Mouse (Mus musculus) embryonic fibroblast, embryonic 13.5 days (primary cell): ENCODE results near the gene Lsamp. TPM values are rescaled to one million over a fixed set of nuclear protein-coding genes. Genes with fewer than 3 reads are reported as not detected.

Source experiments
- H3K27ac ChIP-seq: 2 replicates; pipeline ENCODE4 v1.5.1; 2012; ENCODE audit warnings: low read length, control low read depth, inconsistent platforms; ENCODE audit not compliant: insufficient read depth
- H3K4me1 ChIP-seq: 2 replicates; pipeline ENCODE4 v1.6.1; 2011; ENCODE audit warnings: low read length; ENCODE audit not compliant: control insufficient read depth, insufficient read depth
- H3K4me3 ChIP-seq: 2 replicates; pipeline ENCODE4 v1.5.1; 2011; ENCODE audit warnings: mild to moderate bottlenecking, control low read depth, low read length; ENCODE audit not compliant: insufficient read depth
- CTCF ChIP-seq: IDR thresholded peaks from 2 replicates; pipeline ENCODE4 v1.5.1; 2011; ENCODE audit warnings: mild to moderate bottlenecking, control low read depth, low read length, moderate library complexity, borderline replicate concordance; ENCODE audit not compliant: insufficient read depth
- POLR2A ChIP-seq: IDR thresholded peaks from 2 replicates; pipeline ENCODE4 v1.6.1; 2011; ENCODE audit warnings: low read depth, mild to moderate bottlenecking, control low read depth, low read length, moderate library complexity
- polyA plus RNA-seq: library from polyadenylated mRNA; stranded (reverse); fragments of >200 nt; gene quantifications from 2 replicates; pipeline ENCODE4 v1.2.4, GENCODE M21; 2011; ENCODE audit warnings: low read depth; ENCODE audit not compliant: missing spikeins, insufficient read length

Gene Lsamp
- polyA plus RNA-seq, 1 experiment, result 0.40 TPM

DNA sequence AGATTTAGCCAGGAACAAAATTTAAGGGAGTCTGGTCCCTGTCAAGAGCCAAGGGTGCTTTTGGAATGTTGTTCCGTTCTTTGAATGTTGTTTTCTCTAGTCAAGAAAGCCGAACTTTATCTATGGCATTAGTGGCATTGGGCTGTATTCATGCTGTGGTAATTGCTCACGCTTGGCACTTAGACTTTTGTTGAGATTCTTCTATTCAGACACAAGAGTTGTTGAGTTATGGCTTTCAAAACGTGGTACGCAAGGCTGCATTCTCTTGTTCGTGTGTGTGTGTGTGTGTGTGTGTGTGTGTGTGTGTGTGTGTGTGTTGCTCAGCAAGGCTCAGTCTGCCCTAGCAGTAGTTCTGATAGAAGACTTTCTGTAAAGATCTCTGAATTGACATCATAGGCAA lies 1549.5 kb downstream of the Lsamp start:
- TF ChIP-seq POLR2A (no peak), CTCF (no peak)
- Histone ChIP-seq H3K27ac (no peak overlapping the region), H3K4me1 (peaks cover 2% of the 10 kb centered on the region; the same call in 1 of the 2 replicates), H3K4me3 (peak overlapping the region; percentile 48; the same call in 1 of the 2 replicates)

DNA sequence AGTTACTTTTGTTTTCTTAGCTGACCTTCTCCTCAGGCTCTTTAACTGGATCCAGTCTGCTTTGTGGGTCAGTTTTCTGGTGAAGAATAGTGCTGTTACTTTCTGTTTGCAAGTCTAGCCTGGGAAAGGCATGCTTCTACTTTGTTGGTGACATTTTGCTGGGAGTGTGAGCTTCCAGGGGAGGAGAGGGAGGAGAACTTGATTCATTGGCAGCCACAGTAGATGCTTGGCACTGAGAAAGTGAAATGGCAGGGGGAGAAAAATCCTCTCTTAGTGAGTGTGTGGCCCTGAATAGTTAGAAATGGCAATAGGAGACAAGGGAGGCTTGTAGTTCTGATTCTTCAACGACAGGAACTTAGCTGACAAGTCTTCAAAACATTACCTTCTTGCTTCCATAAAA lies 1551.6 kb downstream of the Lsamp start:
- Histone ChIP-seq H3K4me3 (no peak overlapping the region), H3K27ac (no peak overlapping the region), H3K4me1 (peaks cover 2% of the 10 kb centered on the region; the same call in 1 of the 2 replicates)
- TF ChIP-seq CTCF, result no peak
- no peak for TF ChIP-seq POLR2A

DNA sequence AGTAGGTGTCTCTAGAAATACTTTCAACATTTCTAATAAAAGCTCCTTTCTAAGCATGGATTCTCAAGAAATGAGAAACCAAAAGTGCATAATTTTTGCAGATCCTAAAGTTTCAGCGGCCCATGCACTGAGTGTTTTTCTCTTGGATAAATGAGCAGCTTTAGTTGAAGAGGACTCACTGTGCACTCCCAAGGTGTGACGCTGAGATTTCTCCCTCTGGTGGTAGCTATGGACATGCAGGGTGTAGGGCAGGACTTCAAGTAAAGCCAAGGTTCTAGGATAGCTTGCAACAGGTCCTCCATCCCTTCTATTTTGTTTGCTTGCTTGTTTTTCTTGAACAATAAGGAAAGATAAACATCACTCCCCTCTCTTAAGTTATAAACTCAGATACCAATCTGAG lies 1558.5 kb downstream of the Lsamp start:
- TF ChIP-seq CTCF, result no peak
- no peak for TF ChIP-seq POLR2A
- Histone ChIP-seq H3K27ac (no peak overlapping the region), H3K4me3 (no peak overlapping the region), H3K4me1 (no peaks in the 10 kb centered on the region)

DNA sequence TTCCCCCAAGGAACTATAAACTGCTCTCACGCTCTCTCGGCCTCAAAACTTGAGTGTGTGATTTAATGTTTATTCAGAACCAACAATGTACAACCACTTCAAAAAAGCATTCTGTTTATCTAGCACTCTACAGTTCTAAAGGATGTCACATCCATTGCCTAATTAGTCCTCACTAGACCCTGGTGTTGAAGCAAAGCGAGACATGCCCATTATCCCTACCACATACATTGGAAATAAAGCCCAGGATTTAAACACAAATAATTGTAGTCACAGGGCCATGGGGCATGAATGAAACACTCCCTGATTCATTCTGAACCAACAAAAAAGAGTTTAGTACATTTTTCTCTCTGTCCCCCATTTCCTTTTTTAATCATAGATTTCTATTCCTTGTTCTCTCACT lies 1567.0 kb downstream of the Lsamp start:
- Histone ChIP-seq H3K27ac (no peak overlapping the region), H3K4me3 (no peak overlapping the region), H3K4me1 (no peaks in the 10 kb centered on the region)
- TF ChIP-seq CTCF (no peak), POLR2A (no peak)

DNA sequence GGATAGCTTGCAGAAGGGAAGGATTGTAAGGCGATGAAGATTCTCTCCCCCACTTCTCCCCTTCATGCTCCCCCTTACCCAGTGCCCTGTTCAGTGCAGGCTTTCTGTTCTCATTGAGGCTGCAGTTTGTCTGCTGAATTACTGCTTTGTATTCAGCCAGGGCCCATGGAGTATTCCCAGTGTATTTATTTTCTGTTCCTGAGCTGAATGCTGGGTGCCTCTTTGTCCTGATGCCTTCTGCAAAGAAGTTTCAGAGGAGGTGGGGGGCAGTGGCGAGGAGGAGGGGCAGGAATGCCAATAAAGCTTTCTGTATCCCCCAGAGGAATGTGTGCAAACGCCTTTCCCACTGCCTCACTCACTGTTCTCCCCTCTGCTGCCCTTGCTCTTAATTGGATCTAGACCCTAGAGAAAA lies 1567.7 kb downstream of the Lsamp start:
- H3K4me3 ChIP-seq, result no peak overlapping the region
- TF ChIP-seq POLR2A, result no peak
- TF ChIP-seq CTCF, result no peak
- no peak overlapping the region for H3K27ac ChIP-seq
- no peaks in the 10 kb centered on the region for H3K4me1 ChIP-seq

DNA sequence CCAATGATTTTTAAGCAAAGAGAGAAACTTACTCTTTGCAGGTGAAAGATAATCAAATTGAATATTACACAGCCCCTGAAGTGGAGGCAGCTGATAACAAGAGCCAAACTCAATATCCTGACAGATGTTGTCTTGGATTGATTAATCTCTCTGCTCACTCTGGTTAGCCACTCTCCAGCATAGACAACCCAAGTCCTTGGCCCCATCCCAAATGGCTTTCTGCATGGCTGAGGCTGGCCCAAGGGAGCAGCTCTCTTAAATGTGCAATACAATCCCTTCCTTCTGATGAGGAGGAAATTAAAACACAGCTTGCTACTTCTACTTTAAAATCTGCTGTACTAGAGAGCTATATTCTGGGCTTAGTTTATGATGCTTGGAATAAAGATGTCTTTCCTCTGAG lies 1572.9 kb downstream of the Lsamp start:
- H3K4me1 ChIP-seq, result no peaks in the 10 kb centered on the region
- no peak for TF ChIP-seq POLR2A
- no peak for TF ChIP-seq CTCF
- no peak overlapping the region for H3K4me3 ChIP-seq
- no peak overlapping the region for H3K27ac ChIP-seq

DNA sequence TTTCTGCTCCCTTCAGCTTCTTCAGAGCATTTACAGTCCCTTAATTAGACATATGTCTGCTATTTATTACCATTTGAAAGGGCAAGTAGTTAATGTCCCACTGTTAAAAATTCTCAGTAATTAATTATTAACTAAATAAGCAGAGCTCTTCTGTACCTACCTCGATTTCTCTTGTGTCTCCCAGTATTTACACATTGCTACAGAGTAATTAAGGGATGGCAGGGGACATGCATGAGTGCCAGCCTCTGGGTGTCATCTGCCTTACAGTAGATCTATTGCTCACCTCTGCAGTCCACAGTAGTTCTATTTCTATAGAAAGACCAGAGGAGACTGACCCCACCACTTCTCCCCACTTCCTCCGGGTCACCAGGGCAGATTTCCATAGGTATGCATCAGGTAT lies 1581.1 kb downstream of the Lsamp start:
- no peak for TF ChIP-seq CTCF
- no peak for TF ChIP-seq POLR2A
- no peak overlapping the region for H3K27ac ChIP-seq
- H3K4me3 ChIP-seq, result no peak overlapping the region
- H3K4me1 ChIP-seq, result no peaks in the 10 kb centered on the region

DNA sequence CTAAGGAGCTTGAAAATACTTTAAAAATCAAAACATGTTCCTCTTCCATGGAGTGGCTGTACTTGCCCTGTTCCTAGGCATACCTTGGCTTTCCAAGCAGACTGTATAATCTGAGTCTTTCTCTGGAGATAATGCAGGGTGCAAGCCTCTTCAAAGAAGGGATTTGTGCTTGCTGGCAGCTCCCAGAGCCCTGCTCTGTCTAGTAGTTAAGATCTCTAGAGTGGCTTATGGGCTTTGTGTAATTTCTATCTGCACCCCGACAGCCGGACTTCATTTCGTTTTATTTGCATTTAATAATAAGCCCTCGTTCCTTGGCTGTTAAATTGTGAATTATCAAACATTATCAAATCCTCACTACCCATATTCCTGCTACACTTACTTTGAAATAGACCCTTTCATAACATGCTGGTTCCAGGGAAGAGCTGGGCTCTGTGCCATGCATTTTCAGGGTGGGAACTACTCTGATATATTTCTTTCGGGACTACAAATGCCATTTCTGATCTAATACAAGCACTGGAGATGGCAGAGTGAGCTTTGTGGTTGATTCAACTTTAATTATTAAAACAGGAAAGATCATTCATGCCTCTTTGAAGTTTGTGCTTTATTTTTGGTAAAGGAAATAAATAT lies 1604.6 kb downstream of the Lsamp start:
- no peaks in the 10 kb centered on the region for H3K4me1 ChIP-seq
- H3K4me3 ChIP-seq, result no peak overlapping the region
- no peak overlapping the region for H3K27ac ChIP-seq
- TF ChIP-seq POLR2A (no peak), CTCF (no peak)

DNA sequence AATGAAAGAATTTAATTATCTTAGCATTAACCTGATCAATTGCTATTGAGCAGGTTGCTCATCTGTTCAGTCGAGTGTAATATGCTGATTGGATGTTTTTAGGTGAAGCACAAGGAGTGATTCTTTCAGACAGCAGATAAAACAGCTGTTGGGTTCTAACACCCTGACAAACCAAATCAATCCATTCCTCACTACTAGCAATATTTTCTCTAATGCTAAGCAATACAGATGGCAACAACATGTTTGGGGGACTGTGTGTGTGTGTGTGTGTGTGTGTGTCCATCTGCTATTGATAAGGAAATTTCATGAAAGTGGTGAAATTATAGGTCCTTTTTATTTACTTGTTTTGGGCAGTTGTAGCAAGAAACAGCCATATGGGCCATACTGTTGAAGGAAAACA lies 1628.1 kb downstream of the Lsamp start:
- H3K27ac ChIP-seq, result no peak overlapping the region
- no peak overlapping the region for H3K4me3 ChIP-seq
- no peak for TF ChIP-seq POLR2A
- TF ChIP-seq CTCF, result no peak
- no peaks in the 10 kb centered on the region for H3K4me1 ChIP-seq

DNA sequence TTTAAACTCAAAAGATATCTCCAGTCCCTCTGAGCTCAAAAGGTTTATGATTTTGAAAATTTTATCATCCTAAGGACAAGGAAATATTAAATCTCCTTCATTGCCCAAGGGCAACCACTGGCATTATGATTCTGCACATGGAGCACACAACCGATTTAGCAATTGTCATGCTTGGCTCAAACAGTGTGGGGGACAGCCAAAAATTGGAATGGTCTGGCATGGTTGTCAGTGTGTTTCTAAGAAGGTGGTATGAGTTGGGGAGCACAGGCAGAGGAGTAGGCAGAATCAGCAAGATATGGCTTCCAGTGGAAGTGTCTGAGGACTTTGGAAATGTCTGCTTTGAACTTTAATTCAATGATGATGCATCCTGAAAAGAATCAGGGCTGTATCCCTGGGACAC lies 1639.7 kb downstream of the Lsamp start:
- no peaks in the 10 kb centered on the region for H3K4me1 ChIP-seq
- H3K4me3 ChIP-seq, result no peak overlapping the region
- no peak overlapping the region for H3K27ac ChIP-seq
- TF ChIP-seq POLR2A, result no peak
- TF ChIP-seq CTCF, result no peak

DNA sequence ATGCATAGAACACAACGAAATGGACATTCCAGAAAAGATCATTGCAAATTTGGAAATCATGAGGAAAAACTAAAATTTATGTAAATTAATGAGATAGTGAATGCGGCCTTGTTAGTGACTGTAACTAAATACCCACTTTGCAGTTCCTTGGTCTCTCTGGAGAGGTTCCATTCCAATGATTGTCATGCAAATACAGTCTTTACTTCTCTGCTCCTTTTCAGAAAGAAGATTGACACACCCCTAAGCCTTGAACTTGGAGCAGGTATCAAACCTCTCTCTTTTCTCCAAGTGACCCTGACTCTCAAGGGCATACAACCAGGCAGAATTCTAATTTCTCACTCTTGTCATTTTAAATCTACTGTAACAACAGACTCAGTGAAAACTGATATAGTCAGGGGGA lies 1649.7 kb downstream of the Lsamp start:
- no peak for TF ChIP-seq CTCF
- TF ChIP-seq POLR2A, result no peak
- no peak overlapping the region for H3K27ac ChIP-seq
- no peak overlapping the region for H3K4me3 ChIP-seq

More for the DNA sequence above, 1649.7 kb downstream of the Lsamp start:
- H3K4me1 ChIP-seq, result no peaks in the 10 kb centered on the region
